Mouse (Mus musculus): ENCODE data around the gene Grid2. TPM values are rescaled to one million over a fixed set of nuclear protein-coding genes. Genes with fewer than 3 reads are reported as not detected.

The Grid2 gene
- polyA plus RNA-seq, 1 experiment from 2014 or later = 0.38 TPM

- WGBS = 52% methylated on average over 4 of the region's 4 CpGs
- Histone ChIP-seq H3K4me3 (ENCODE audit: low read depth, low read length) (no peak overlapping the region), H3K9ac (ENCODE audit: low read length) (no peak overlapping the region), H3K27ac (replicated peaks) (no peak overlapping the region), H3K9me3 (ENCODE audit: control insufficient read depth, low read length) (peaks cover 2% of the 10 kb centered on the region; the same call in 1 of the 2 replicates), H3K36me3 (ENCODE audit: control insufficient read depth, insufficient read depth, low read length) (no peaks in the 10 kb centered on the region), H3K4me2 (replicated peaks; ENCODE audit: low read depth) (no peak overlapping the region), H3K27me3 (ENCODE audit: control insufficient read depth, insufficient read depth, low read length) (peaks cover 14% of the 10 kb centered on the region; the same call in 1 of the 2 replicates), H3K4me1 (replicated peaks; ENCODE audit: control insufficient read depth, insufficient read depth) (0 out of 2 replicates have a peak, but pooled peaks cover 3% of the 10 kb centered on the region)
- ATAC-seq (ENCODE audit: low FRiP score, low TSS enrichment) = peak; percentile 69
- no peak for DNase-seq (ENCODE audit: low spot score)
- no peak for TF ChIP-seq CTCF (IDR thresholded peaks at IDR 0.05; ENCODE audit: low read depth)
- no peak for TF ChIP-seq EP300 (optimal IDR thresholded peaks at IDR 0.05)
These were observed 1480.6 kb downstream of the Grid2 start for GRCm38 (mm10) chr6:64736317-64736716.

GRCm38 (mm10) chr6:64742915-64743489, 1487.3 kb downstream of the Grid2 start:
- 34% methylated on average over 2 of the region's 2 CpGs for WGBS
- no peak overlapping the region for H3K27ac ChIP-seq (replicated peaks)
- H3K4me3 ChIP-seq (ENCODE audit: low read depth, low read length) = no peak overlapping the region
- H3K36me3 ChIP-seq (ENCODE audit: control insufficient read depth, insufficient read depth, low read length) = no peaks in the 10 kb centered on the region
- no peak for ATAC-seq (ENCODE audit: low FRiP score, low TSS enrichment)
- TF ChIP-seq EP300 (optimal IDR thresholded peaks at IDR 0.05) (no peak), CTCF (IDR thresholded peaks at IDR 0.05; ENCODE audit: low read depth) (no peak)
- no peak overlapping the region for H3K9ac ChIP-seq (ENCODE audit: low read length)
- no peaks in the 10 kb centered on the region for H3K27me3 ChIP-seq (ENCODE audit: control insufficient read depth, insufficient read depth, low read length)
- no peak overlapping the region for H3K4me2 ChIP-seq (replicated peaks; ENCODE audit: low read depth)
- no peaks in the 10 kb centered on the region for H3K9me3 ChIP-seq (ENCODE audit: control insufficient read depth, low read length)
- no peak for DNase-seq (ENCODE audit: low spot score)
- no peaks in the 10 kb centered on the region for H3K4me1 ChIP-seq (replicated peaks; ENCODE audit: control insufficient read depth, insufficient read depth)

Data from stomach, postnatal 0 days (tissue).